Mouse (Mus musculus): Measurements from ENCODE around the gene Dusp11. TPM values are rescaled to one million over a fixed set of nuclear protein-coding genes. Genes with fewer than 3 reads are reported as not detected.
"Not testable (repeated sequence)": the region's sequence is repeated elsewhere in the genome, so short reads cannot be mapped to it uniquely, and the experiment has no call there.

Gene Dusp11
- polyA plus RNA-seq, 1 experiment from 2014 or later, result 54.4 TPM

- H3K27me3 ChIP-seq; H3K4me3 ChIP-seq; H3K9me3 ChIP-seq (replicated peaks); H3K4me1 ChIP-seq; ATAC-seq (ENCODE audit: low FRiP score); H3K27ac ChIP-seq; H3K9ac ChIP-seq; H3K36me3 ChIP-seq; H3K4me2 ChIP-seq (replicated peaks): not testable (repeated sequence)
- 53% methylated on average over 2 of the region's 2 CpGs for WGBS
Measured at GRCm38 (mm10) chr6:85906911-85907351, 54.5 kb downstream of the Dusp11 start.

DNA sequence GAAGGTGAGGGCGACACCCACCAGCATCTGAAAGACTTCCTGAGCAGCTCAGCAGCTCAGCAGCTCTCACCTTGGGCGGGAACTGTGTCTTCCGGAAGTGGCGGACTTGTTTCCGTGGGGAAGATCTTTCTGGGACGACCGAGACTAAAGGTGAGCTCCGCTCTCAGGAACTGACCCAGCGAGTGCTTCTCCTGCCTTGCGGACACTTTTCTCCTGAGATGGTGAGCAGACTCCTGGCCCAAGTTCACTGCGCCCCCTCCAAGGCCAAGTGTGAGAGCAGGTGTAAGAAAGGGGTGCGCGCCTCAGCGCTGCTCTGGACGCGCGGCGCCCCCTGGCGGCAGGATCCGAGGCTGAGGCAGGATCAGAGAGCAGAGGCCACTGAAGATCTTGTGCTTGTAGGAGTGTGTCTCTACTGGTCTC lies 56.8 kb downstream of the Dusp11 start, which contains the start of gene Nat8f4:
TSS of gene Nat8f4 (minus strand) at position 243 of the 420 bp plus-strand sequence.
- 9% methylated on average over 20 of the region's 20 CpGs for WGBS
- not testable (repeated sequence) for H3K9ac ChIP-seq

GRCm38 (mm10) chr6:85902303-85902702 lies 59.2 kb downstream of the Dusp11 start:
- 93% methylated on average over 2 of the region's 2 CpGs for WGBS
- no peak overlapping the region for H3K4me3 ChIP-seq
- H3K4me1 ChIP-seq, result no peaks in the 10 kb centered on the region
- no peak for ATAC-seq (ENCODE audit: low FRiP score)
- no peaks in the 10 kb centered on the region for H3K36me3 ChIP-seq
- H3K9me3 ChIP-seq (replicated peaks), result no peaks in the 10 kb centered on the region
- H3K27ac ChIP-seq, result no peak overlapping the region
- H3K27me3 ChIP-seq, result no peaks in the 10 kb centered on the region
- H3K4me2 ChIP-seq (replicated peaks), result no peak overlapping the region
- H3K9ac ChIP-seq, result no peak overlapping the region

More for the DNA sequence above, 56.8 kb downstream of the Dusp11 start, which contains the start of gene Nat8f4:
- H3K27ac ChIP-seq; H3K4me1 ChIP-seq; H3K36me3 ChIP-seq; H3K9me3 ChIP-seq (replicated peaks); H3K27me3 ChIP-seq: not testable (repeated sequence)
- Histone ChIP-seq H3K4me2 (replicated peaks) (peak within 1 kb of the TSS; percentile 40), H3K4me3 (peak within 1 kb of the TSS; percentile 27)
- ATAC-seq (ENCODE audit: low FRiP score), result peak; percentile 54

GRCm38 (mm10) chr6:85898596-85899475 lies 62.6 kb downstream of the Dusp11 start:
- WGBS, result 80% methylated on average over 7 of the region's 8 CpGs
- H3K27ac ChIP-seq; H3K4me3 ChIP-seq; H3K9ac ChIP-seq; H3K4me2 ChIP-seq (replicated peaks); H3K27me3 ChIP-seq; H3K9me3 ChIP-seq (replicated peaks); H3K36me3 ChIP-seq; H3K4me1 ChIP-seq; ATAC-seq (ENCODE audit: low FRiP score): not testable (repeated sequence)

- not testable (repeated sequence) for H3K4me2 ChIP-seq (replicated peaks); H3K36me3 ChIP-seq
- WGBS, result 71% methylated on average over 25 of the region's 25 CpGs
Measured at GRCm38 (mm10) chr6:85895061-85895648, 66.3 kb downstream of the Dusp11 start.

More at GRCm38 (mm10) chr6:85895061-85895648, 66.3 kb downstream of the Dusp11 start:
- not testable (repeated sequence) for H3K4me3 ChIP-seq; H3K27ac ChIP-seq; H3K27me3 ChIP-seq; H3K4me1 ChIP-seq; ATAC-seq (ENCODE audit: low FRiP score); H3K9ac ChIP-seq
- peaks cover 11% of the 10 kb centered on the region for H3K9me3 ChIP-seq (replicated peaks)

Other genes with a start within 250 kb of the Dusp11 start
- gene Nat8f7, start 248.5 kb downstream of the Dusp11 start, polyA plus RNA-seq (2016; fragmentation: Nextera tagmentation; extraction: Ambion mirVana), result not detected in 2 replicates
- 0.20 and 0.44 TPM in 2 replicates for gene Nat8f3, start 195.9 kb downstream of the Dusp11 start, polyA plus RNA-seq (2016; fragmentation: Nextera tagmentation; extraction: Ambion mirVana)
- gene Nat8f6, start 140.7 kb downstream of the Dusp11 start, polyA plus RNA-seq (2016; fragmentation: Nextera tagmentation; extraction: Ambion mirVana), result not detected in 2 replicates
- gene Nat8f5, start 140.7 kb downstream of the Dusp11 start, polyA plus RNA-seq (2016; fragmentation: Nextera tagmentation; extraction: Ambion mirVana), result not detected in 2 replicates
- not detected in 2 replicates for gene Nat8, start 129.6 kb downstream of the Dusp11 start, polyA plus RNA-seq (2016; fragmentation: Nextera tagmentation; extraction: Ambion mirVana)
- not detected in 2 replicates for gene Nat8f2, start 92.5 kb downstream of the Dusp11 start, polyA plus RNA-seq (2016; fragmentation: Nextera tagmentation; extraction: Ambion mirVana)
- gene Nat8f4, start 56.8 kb downstream of the Dusp11 start, polyA plus RNA-seq (2016; fragmentation: Nextera tagmentation; extraction: Ambion mirVana), result 5.3 and 6.0 TPM in 2 replicates
- gene Tprkb, start 49.8 kb downstream of the Dusp11 start, polyA plus RNA-seq (2016; fragmentation: Nextera tagmentation; extraction: Ambion mirVana), result 39.2 and 40.6 TPM in 2 replicates
- 9.5 and 10.7 TPM in 2 replicates for gene Nat8f1, start 46.0 kb downstream of the Dusp11 start, polyA plus RNA-seq (2016; fragmentation: Nextera tagmentation; extraction: Ambion mirVana)
- not detected in 2 replicates for gene Figla, start 54.5 kb upstream of the Dusp11 start, polyA plus RNA-seq (2016; fragmentation: Nextera tagmentation; extraction: Ambion mirVana)
- gene Add2, start 67.0 kb upstream of the Dusp11 start, polyA plus RNA-seq (2016; fragmentation: Nextera tagmentation; extraction: Ambion mirVana), result 115 and 119 TPM in 2 replicates
- 4.0 and 4.7 TPM in 2 replicates for gene Tgfa, start 233.6 kb upstream of the Dusp11 start, polyA plus RNA-seq (2016; fragmentation: Nextera tagmentation; extraction: Ambion mirVana)

All from hindbrain, embryonic 12.5 days (tissue).